Comparison of ENCODE assay signal across 11 mouse cellular contexts in genomic region chr2:59958543-59958942, GRCm38 (mm10).
DNase-seq lines count a peak whose midpoint lies in the region; ATAC-seq and TF ChIP-seq lines count a peak whose summit lies in the region.
"Had no signal": no experiment of that assay in that cellular context is flagged by ENCODE, and none has a peak within 500 bp of the region (broad histone marks: within the 10 kb centered on the region; RNA-seq: fewer than 3 reads in every experiment).

No protein-coding gene starts in this region.

- intact Hi-C loops in heart, postnatal 10 days (cut with DNase I): loop anchor here (5.0 kb wide), 1 partner anchor 164 kb away; no protein-coding TSS in a partner anchor
- intact Hi-C loops in gastrocnemius, adult 2 months (cut with DNase I): loop anchor here (5.0 kb wide), 2 partner anchors 126 to 249 kb away; partner anchors contain the start of genes Baz2b and March7

- H3K4me1 ChIP-seq in heart, embryonic 13.5 days: peaks cover 49% of the 10 kb centered on the region
- H3K4me1 ChIP-seq in heart, embryonic 11.5 days (ENCODE audit: control insufficient read depth, insufficient read depth, low read length): peaks cover 19% of the 10 kb centered on the region
- no peaks in the 10 kb centered on the region for H3K4me1 ChIP-seq in lung, embryonic 16.5 days (replicated peaks; ENCODE audit: control insufficient read depth, insufficient read depth, low read length)

- peak overlapping the region; percentile 75 for H3K27ac ChIP-seq in heart, embryonic 13.5 days (replicated peaks)
- H3K27ac ChIP-seq in heart, embryonic 11.5 days (ENCODE audit: low read depth, low read length): no peak overlapping the region
- no peak overlapping the region for H3K27ac ChIP-seq in lung, embryonic 16.5 days (ENCODE audit: low read length)
- no peak overlapping the region for H3K27ac ChIP-seq in gastrocnemius, adult 2 months

- ATAC-seq in heart, embryonic 13.5 days (ENCODE audit: extremely low read depth, insufficient number of reproducible peaks, low FRiP score, low TSS enrichment): no peak
- no peak for ATAC-seq in heart, embryonic 11.5 days (replicated peaks; ENCODE audit: insufficient number of reproducible peaks, low FRiP score, low TSS enrichment)
- ATAC-seq in lung, embryonic 16.5 days (ENCODE audit: low read depth): peak; percentile 70
- ATAC-seq: activated CD4-positive, CD25-positive, alpha-beta regulatory T cell, adult 4 months had no signal

- H3K4me2 ChIP-seq in heart, embryonic 13.5 days: peak overlapping the region; percentile 40
- no peak overlapping the region for H3K4me2 ChIP-seq in heart, embryonic 11.5 days
- H3K4me2 ChIP-seq in lung, embryonic 16.5 days (ENCODE audit: low read depth, low read length): no peak overlapping the region

- no peaks in the 10 kb centered on the region for H3K27me3 ChIP-seq in heart, embryonic 13.5 days (replicated peaks)
- H3K27me3 ChIP-seq in heart, embryonic 11.5 days (ENCODE audit: control insufficient read depth, insufficient read depth, low read length): no peaks in the 10 kb centered on the region
- H3K27me3 ChIP-seq in lung, embryonic 16.5 days (ENCODE audit: control insufficient read depth, insufficient read depth, low read depth, low read length): no peaks in the 10 kb centered on the region

- H3K9ac ChIP-seq in heart, embryonic 13.5 days: peak overlapping the region; percentile 47; the same call in 1 of the 2 replicates
- H3K9ac ChIP-seq in heart, embryonic 11.5 days (ENCODE audit: low read depth, low read length): no peak overlapping the region
- H3K9ac ChIP-seq in lung, embryonic 16.5 days (ENCODE audit: low read length): no peak overlapping the region

- no peak for DNase-seq in lung, postnatal 25 days (ENCODE audit: low spot score)
- DNase-seq in brain, adult 2 months (ENCODE audit: low read depth, low spot score): peak; percentile 46
- peak; percentile 48 to 55 for DNase-seq in heart, postnatal 10 days
- no peak for DNase-seq in gastrocnemius, adult 2 months
- DNase-seq: gastrocnemius, postnatal 14 days; kidney, adult 2 months; thymus, postnatal 36 days had no signal

- H3K9me3 ChIP-seq in heart, embryonic 13.5 days: no peaks in the 10 kb centered on the region
- H3K9me3 ChIP-seq in heart, embryonic 11.5 days (replicated peaks; ENCODE audit: control insufficient read depth, low read length): no peaks in the 10 kb centered on the region
- no peaks in the 10 kb centered on the region for H3K9me3 ChIP-seq in lung, embryonic 16.5 days (ENCODE audit: control insufficient read depth, low read length)

- no peak for TF ChIP-seq CTCF in gastrocnemius, adult 2 months (IDR thresholded peaks at IDR 0.05)

- 28% methylated on average over 6 of the region's 6 CpGs for WGBS in heart, embryonic 13.5 days
- WGBS in heart, embryonic 11.5 days (ENCODE audit: insufficient replicate concordance): 36% methylated on average over 6 of the region's 6 CpGs
- 43% methylated on average over 6 of the region's 6 CpGs for WGBS in lung, embryonic 16.5 days

- H3K36me3 ChIP-seq in heart, embryonic 13.5 days: peaks cover 41% of the 10 kb centered on the region
- H3K36me3 ChIP-seq in heart, embryonic 11.5 days (ENCODE audit: control insufficient read depth, insufficient read depth, low read length): peaks cover 4% of the 10 kb centered on the region; the same call in 1 of the 2 replicates
- peaks cover 10% of the 10 kb centered on the region for H3K36me3 ChIP-seq in lung, embryonic 16.5 days (ENCODE audit: control insufficient read depth, insufficient read depth, low read length)

- no peak overlapping the region for H3K4me3 ChIP-seq in heart, embryonic 13.5 days
- no peak overlapping the region for H3K4me3 ChIP-seq in heart, embryonic 11.5 days (ENCODE audit: low read depth, low read length)
- no peak overlapping the region for H3K4me3 ChIP-seq in lung, embryonic 16.5 days (ENCODE audit: low read length)
- no peak overlapping the region for H3K4me3 ChIP-seq in gastrocnemius, adult 2 months

Comparison
In these comparisons a context has a peak if more than half of its experiments do, and no peak if none do; other contexts are left out.
1. DNase-seq: peak in brain, adult 2 months (single experiment) and heart, postnatal 10 days (2 of 2); none in lung, postnatal 25 days (single experiment) and gastrocnemius, adult 2 months (single experiment).